Mouse (Mus musculus): ENCODE results near the gene Pes1. TPM values are rescaled to one million over a fixed set of nuclear protein-coding genes. Genes with fewer than 3 reads are reported as not detected.
A peak's percentile ranks its signal among the peaks of the same experiment; 100 is the strongest.

Pes1 gene
- polyA plus RNA-seq, 1 experiment from 2014 or later: 85.7 TPM

DNA sequence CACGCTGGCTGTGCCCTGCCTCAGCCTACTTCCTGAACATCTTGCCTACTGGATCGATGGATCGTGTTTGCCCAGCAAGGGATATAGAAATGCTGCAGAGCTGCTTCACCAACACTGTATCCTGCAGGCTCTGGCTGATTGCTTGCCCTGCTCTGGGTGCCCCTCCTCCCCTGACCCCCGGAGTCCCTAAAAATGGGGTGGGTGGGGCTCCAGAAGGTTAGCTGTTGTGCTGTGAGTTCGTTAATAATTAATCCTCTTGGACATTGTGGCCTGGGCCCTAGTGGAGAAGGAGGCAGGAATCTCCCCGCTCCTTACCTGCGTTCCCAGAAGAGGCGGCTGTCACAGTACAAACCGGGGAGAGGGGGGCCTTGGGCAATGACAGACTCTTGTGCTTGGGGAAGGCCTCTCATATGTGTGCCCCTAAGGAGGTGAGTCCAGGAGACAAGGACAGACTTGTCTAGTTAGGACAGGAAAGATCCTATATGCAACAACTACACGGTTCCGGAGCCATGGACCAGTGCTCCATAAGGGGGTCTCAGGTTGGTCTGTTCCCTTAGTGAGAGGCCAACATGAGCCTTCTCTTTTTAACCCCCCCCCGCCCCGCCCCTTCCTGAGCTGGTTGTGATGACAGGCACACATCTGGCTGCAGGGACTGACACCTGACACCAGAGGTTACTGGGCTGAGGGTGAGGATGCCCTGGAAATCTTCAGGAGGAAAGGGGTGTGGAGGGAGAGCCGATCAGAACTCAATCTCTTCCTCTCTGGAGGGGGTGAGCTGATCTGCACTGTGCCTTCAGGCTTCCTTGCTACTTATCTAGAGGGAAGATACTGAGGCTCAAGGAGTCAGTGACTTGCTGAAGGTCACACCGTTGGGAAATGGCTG lies 20.3 kb downstream of the Pes1 start:
- no peak overlapping the region for H3K27ac ChIP-seq
- H3K9me3 ChIP-seq: no peaks in the 10 kb centered on the region
- H3K36me3 ChIP-seq: peaks cover 22% of the 10 kb centered on the region
- WGBS: 6% methylated on average over 15 of the region's 15 CpGs
- peaks cover 24% of the 10 kb centered on the region for H3K4me1 ChIP-seq (replicated peaks)
- H3K9ac ChIP-seq (replicated peaks): peak overlapping the region; percentile 52
- peak overlapping the region; percentile 45 for H3K4me3 ChIP-seq (replicated peaks)
- H3K4me2 ChIP-seq: peak overlapping the region; percentile 76
- H3K27me3 ChIP-seq: peaks cover 16% of the 10 kb centered on the region
- ATAC-seq (ENCODE audit: insufficient number of reproducible peaks, insufficient read depth, low FRiP score, low TSS enrichment, low read depth): peak; percentile 45; the same call in 1 of the 2 replicates

DNA sequence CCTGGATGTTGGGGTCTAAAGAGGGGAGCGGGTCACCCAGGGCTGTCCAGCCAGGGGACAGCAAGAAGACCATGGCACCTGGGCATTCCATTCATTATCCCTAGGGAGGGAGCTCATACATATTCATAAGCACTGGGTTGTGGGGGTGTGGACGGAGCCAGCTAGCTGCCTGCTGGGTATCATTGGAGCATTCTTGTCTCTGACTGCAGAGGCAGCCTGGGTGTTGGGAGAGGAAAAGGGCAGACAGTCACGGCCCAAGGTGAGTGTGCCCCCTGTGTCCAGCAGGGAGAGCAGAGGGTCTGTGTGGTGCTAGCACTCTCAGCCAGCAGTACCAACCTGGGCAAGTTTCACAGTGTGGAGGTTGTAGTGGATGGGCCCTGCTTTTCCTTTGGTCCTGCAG lies 26.0 kb downstream of the Pes1 start:
- H3K9ac ChIP-seq (replicated peaks): no peak overlapping the region
- H3K4me2 ChIP-seq: no peak overlapping the region
- no peaks in the 10 kb centered on the region for H3K36me3 ChIP-seq
- WGBS: 58% methylated on average over 3 of the region's 3 CpGs
- H3K4me3 ChIP-seq (replicated peaks): no peak overlapping the region
- no peaks in the 10 kb centered on the region for H3K27me3 ChIP-seq
- H3K4me1 ChIP-seq (replicated peaks): peaks cover 3% of the 10 kb centered on the region; the same call in 1 of the 2 replicates
- ATAC-seq (ENCODE audit: insufficient number of reproducible peaks, insufficient read depth, low FRiP score, low TSS enrichment, low read depth): no peak
- no peak overlapping the region for H3K27ac ChIP-seq
- no peaks in the 10 kb centered on the region for H3K9me3 ChIP-seq

DNA sequence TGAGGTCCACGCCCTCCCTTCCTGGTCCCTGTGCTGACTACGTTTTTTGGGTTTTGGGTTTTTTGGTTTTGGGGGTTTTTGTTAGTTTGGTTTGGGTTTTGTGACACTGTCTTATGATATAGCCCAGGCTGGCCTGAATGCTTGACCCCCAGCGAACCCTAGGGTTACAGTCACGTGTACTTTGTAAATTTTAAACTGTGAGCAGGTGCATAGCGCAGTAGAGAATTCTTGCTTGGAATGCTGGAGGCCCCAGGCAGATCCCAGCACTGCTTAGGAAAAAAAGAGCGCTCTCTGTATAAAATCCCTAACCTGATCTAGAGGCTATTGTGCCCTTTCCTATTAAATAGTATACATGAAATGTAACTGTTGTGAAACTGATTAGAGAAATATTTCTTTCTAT lies 29.4 kb downstream of the Pes1 start:
- Histone ChIP-seq H3K4me2 (no peak overlapping the region), H3K4me1 (replicated peaks) (0 out of 2 replicates have a peak, but pooled peaks cover 5% of the 10 kb centered on the region), H3K9ac (replicated peaks) (no peak overlapping the region), H3K27me3 (peaks cover 18% of the 10 kb centered on the region), H3K4me3 (replicated peaks) (no peak overlapping the region), H3K36me3 (no peaks in the 10 kb centered on the region), H3K9me3 (no peaks in the 10 kb centered on the region), H3K27ac (no peak overlapping the region)
- WGBS: 75% methylated on average over 6 of the region's 6 CpGs
- ATAC-seq (ENCODE audit: insufficient number of reproducible peaks, insufficient read depth, low FRiP score, low TSS enrichment, low read depth): no peak

DNA sequence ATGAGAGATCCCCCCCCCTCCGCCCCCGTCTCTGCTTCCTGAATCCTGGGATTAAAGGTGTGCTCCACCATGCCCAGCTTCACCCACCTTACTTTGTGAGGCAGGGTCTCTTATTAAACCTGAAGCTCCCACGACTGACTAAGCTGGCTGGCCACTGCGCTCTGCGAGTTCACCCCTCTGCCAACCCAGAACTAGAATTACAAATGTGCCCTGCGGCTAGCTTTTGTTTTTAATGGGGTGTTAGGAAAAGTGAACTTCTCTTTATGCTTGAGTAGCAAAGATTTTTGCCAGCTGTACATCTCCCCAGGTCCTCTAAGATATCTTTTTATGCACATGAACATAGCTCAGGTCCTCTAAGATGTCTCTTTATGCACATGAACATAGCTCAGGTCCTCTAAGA lies 30.1 kb downstream of the Pes1 start:
- H3K27ac ChIP-seq: no peak overlapping the region
- H3K4me3 ChIP-seq (replicated peaks): no peak overlapping the region
- no peaks in the 10 kb centered on the region for H3K9me3 ChIP-seq
- ATAC-seq (ENCODE audit: insufficient number of reproducible peaks, insufficient read depth, low FRiP score, low TSS enrichment, low read depth): no peak
- no peak overlapping the region for H3K4me2 ChIP-seq
- H3K36me3 ChIP-seq: no peaks in the 10 kb centered on the region
- H3K9ac ChIP-seq (replicated peaks): no peak overlapping the region
- peaks cover 26% of the 10 kb centered on the region for H3K27me3 ChIP-seq
- 80% methylated on average over 6 of the region's 6 CpGs for WGBS
- peaks cover 12% of the 10 kb centered on the region for H3K4me1 ChIP-seq (replicated peaks)

DNA sequence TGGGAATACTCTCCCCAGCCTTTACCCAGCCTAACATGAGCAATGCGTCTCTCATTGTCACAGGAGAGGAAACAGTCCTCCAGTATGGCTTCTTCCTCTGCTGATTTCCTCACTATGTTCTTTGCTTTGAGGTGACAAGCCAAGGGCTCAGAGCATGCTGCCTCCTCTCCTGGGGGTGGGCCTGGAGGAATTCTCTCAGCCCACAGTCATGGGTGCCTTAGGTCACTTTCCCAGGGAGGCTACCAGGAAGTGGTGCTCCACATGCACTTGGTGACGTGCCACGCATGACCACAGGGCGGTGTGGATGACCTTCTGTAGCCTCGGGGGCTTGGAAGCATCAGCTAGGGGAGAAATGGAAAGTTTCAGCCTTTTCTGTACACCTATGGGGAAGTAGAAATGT lies 31.7 kb downstream of the Pes1 start:
- peaks cover 27% of the 10 kb centered on the region for H3K4me1 ChIP-seq (replicated peaks)
- no peak overlapping the region for H3K4me3 ChIP-seq (replicated peaks)
- H3K27ac ChIP-seq: no peak overlapping the region
- no peaks in the 10 kb centered on the region for H3K9me3 ChIP-seq
- no peak overlapping the region for H3K4me2 ChIP-seq
- H3K27me3 ChIP-seq: peaks cover 28% of the 10 kb centered on the region
- 82% methylated on average over 5 of the region's 5 CpGs for WGBS
- ATAC-seq (ENCODE audit: insufficient number of reproducible peaks, insufficient read depth, low FRiP score, low TSS enrichment, low read depth): no peak
- H3K36me3 ChIP-seq: no peaks in the 10 kb centered on the region
- no peak overlapping the region for H3K9ac ChIP-seq (replicated peaks)

DNA sequence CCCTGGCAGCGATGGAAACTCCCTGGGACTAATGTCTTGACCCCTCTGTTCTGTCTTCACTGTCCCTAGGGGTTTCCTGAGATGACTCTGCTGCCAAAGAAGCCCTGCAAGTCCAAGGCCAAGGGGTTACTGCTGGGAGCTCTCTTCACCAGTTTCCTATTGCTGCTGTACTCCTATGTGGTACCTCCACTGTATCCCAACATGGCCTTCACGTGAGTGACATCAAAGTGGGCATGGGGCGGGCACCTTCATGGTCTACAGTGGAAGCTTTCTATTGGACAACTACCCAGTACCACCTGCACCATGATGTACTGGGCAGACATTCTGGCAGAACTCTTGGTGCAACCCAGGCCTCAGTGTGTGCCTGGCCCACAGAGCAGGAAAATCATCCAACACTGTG lies 33.1 kb downstream of the Pes1 start:
- H3K36me3 ChIP-seq: no peaks in the 10 kb centered on the region
- H3K4me2 ChIP-seq: no peak overlapping the region
- peaks cover 28% of the 10 kb centered on the region for H3K27me3 ChIP-seq
- H3K27ac ChIP-seq: no peak overlapping the region
- no peaks in the 10 kb centered on the region for H3K9me3 ChIP-seq
- 88% methylated on average over 3 of the region's 3 CpGs for WGBS
- H3K4me3 ChIP-seq (replicated peaks): no peak overlapping the region
- no peak overlapping the region for H3K9ac ChIP-seq (replicated peaks)
- peaks cover 27% of the 10 kb centered on the region for H3K4me1 ChIP-seq (replicated peaks)
- no peak for ATAC-seq (ENCODE audit: insufficient number of reproducible peaks, insufficient read depth, low FRiP score, low TSS enrichment, low read depth)

DNA sequence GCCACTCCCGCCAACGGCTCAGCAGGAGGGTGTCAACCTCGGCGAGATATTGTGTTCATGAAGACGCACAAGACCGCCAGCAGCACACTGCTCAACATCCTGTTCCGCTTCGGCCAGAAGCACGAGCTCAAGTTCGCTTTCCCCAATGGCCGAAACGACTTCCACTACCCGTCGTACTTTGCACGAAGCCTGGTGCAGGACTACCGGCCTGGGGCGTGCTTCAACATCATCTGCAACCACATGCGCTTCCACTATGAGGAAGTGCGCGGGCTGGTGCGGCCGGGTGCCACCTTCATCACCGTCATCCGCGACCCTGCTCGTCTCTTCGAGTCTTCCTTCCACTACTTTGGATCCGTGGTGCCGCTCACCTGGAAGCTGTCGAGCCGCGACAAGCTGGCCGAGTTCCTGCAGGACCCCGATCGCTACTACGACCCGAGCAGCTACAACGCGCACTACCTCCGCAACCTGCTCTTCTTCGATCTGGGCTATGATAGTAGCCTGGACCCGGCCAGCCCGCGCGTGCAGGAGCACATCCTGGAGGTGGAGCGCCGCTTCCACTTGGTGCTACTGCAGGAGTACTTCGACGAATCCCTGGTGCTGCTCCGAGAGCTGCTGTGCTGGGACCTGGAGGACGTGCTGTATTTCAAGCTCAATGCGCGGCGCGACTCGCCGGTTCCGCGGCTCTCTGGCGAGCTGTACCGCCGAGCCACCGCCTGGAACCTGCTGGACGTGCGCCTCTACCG lies 34.4 kb downstream of the Pes1 start:
- peak overlapping the region; percentile 39 for H3K4me3 ChIP-seq (replicated peaks)
- peak overlapping the region; percentile 61 for H3K4me2 ChIP-seq
- ATAC-seq (ENCODE audit: insufficient number of reproducible peaks, insufficient read depth, low FRiP score, low TSS enrichment, low read depth): no peak
- H3K9ac ChIP-seq (replicated peaks): 0 out of 2 replicates have a peak overlapping the region, but pooled peaks have one; percentile 8
- H3K27me3 ChIP-seq: peaks cover 28% of the 10 kb centered on the region
- peaks cover 27% of the 10 kb centered on the region for H3K4me1 ChIP-seq (replicated peaks)
- H3K36me3 ChIP-seq: no peaks in the 10 kb centered on the region
- WGBS: 4% methylated on average over 66 of the region's 66 CpGs
- H3K9me3 ChIP-seq: no peaks in the 10 kb centered on the region
- no peak overlapping the region for H3K27ac ChIP-seq

DNA sequence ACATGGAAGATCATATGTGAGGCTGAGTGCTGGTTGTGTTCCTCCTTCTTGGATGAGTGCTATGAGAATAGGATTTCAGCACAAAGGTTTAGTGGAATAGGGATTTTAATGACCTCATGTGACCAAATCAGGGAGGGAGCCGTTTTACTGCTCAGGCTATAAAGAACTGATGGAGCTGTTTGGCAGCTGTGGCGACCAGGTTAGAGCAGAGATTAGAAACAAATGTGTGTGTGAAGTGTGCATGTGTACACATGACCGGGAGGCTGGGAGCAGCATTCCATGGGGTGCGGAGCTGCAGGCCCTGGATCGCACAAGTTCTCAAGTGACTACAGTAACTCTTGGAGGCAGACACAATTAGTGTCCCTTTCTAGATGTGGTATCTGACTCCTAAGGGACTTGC lies 35.8 kb downstream of the Pes1 start:
- 9% methylated on average over 5 of the region's 5 CpGs for WGBS
- ATAC-seq (ENCODE audit: insufficient number of reproducible peaks, insufficient read depth, low FRiP score, low TSS enrichment, low read depth): peak; percentile 83
- H3K27me3 ChIP-seq: peaks cover 28% of the 10 kb centered on the region

DNA sequence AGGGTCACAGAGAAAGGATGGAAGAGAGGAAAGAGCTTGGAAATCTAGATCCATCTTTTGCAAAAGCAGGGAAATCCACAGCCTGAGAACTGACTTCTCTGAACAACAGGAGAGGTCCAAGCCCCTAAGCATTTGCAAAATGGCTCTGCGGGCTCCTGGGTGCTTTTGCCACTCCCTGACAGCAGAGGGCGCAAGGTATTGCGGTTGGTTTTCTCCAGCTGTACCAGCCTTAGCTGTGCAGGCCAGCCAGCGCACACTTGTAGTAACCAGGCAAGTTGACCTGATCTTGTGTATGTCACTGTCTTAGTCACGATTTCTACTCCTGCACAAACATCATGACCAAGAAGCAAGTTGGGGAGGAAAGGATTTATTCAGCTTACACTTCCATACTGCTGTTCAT lies 37.8 kb downstream of the Pes1 start:
- ATAC-seq (ENCODE audit: insufficient number of reproducible peaks, insufficient read depth, low FRiP score, low TSS enrichment, low read depth): no peak
- H3K4me1 ChIP-seq (replicated peaks): peaks cover 27% of the 10 kb centered on the region
- 9% methylated on average over 5 of the region's 5 CpGs for WGBS
- H3K9ac ChIP-seq (replicated peaks): no peak overlapping the region
- H3K27me3 ChIP-seq: peaks cover 26% of the 10 kb centered on the region
- no peaks in the 10 kb centered on the region for H3K9me3 ChIP-seq
- no peak overlapping the region for H3K27ac ChIP-seq
- no peak overlapping the region for H3K4me3 ChIP-seq (replicated peaks)
- no peak overlapping the region for H3K4me2 ChIP-seq
- H3K36me3 ChIP-seq: no peaks in the 10 kb centered on the region

More for the DNA sequence above, 35.8 kb downstream of the Pes1 start:
- Histone ChIP-seq H3K9ac (replicated peaks) (no peak overlapping the region), H3K27ac (peak overlapping the region; percentile 64), H3K9me3 (no peaks in the 10 kb centered on the region), H3K4me2 (no peak overlapping the region), H3K4me3 (replicated peaks) (no peak overlapping the region), H3K4me1 (replicated peaks) (peaks cover 27% of the 10 kb centered on the region), H3K36me3 (no peaks in the 10 kb centered on the region)

DNA sequence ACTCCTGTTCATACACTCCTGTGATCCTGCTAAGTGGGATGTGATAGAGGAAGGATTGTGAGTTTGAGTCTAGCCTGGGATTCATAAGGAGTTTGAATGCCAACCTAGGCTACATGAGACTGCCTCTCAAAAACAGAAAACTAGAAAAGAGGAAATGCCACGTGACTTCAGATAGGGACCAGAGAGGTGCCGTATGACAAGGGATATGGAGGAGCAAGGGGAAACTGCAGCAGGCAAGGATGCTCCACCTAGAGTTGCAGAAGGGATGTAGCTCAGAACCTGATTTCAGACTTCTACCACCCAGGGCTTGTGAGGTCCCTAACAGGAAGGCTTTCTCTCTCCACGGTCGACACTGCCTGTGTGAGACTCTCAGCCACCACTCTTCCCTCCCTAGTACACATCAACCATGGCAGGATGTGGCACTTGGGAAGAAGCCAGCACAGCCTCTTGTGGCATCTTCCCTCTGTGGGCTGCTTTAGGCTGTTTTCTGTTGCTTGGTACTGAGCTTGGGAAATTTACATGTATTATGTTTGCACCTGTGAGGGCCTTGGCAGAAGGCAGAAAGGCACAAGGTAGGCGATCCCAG lies 41.5 kb downstream of the Pes1 start:
- Histone ChIP-seq H3K36me3 (no peaks in the 10 kb centered on the region), H3K4me2 (no peak overlapping the region), H3K9me3 (no peaks in the 10 kb centered on the region), H3K27me3 (peaks cover 2% of the 10 kb centered on the region; the same call in 1 of the 2 replicates), H3K4me1 (replicated peaks) (peaks cover 3% of the 10 kb centered on the region; the same call in 1 of the 2 replicates), H3K9ac (replicated peaks) (no peak overlapping the region), H3K4me3 (replicated peaks) (no peak overlapping the region), H3K27ac (no peak overlapping the region)
- no peak for ATAC-seq (ENCODE audit: insufficient number of reproducible peaks, insufficient read depth, low FRiP score, low TSS enrichment, low read depth)
- WGBS: 70% methylated on average over 5 of the region's 5 CpGs

DNA sequence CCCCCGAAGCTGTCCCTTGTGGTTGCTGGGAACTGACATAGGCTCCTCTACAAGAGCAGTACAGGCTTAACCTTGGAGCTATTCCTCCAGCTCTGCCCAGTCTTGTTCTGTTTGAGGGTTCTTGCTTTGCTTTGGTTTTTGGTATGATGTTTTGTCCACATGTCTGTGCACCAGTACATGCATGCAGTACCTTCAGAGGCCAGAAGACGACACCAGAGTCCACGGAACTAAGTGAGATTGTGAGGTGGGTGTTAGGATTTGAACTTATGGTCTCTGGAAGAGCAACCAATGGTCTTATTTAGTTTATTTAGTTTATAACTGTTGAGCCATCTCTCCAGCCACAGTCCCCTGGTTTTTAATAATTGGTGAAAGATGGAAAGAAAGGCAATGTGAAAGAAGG lies 42.7 kb downstream of the Pes1 start:
- Histone ChIP-seq H3K27me3 (0 out of 2 replicates have a peak, but pooled peaks cover 2% of the 10 kb centered on the region), H3K36me3 (no peaks in the 10 kb centered on the region)

More for the DNA sequence above, 42.7 kb downstream of the Pes1 start:
- Histone ChIP-seq H3K27ac (no peak overlapping the region), H3K4me3 (replicated peaks) (no peak overlapping the region), H3K4me2 (no peak overlapping the region), H3K9ac (replicated peaks) (no peak overlapping the region), H3K4me1 (replicated peaks) (no peaks in the 10 kb centered on the region), H3K9me3 (no peaks in the 10 kb centered on the region)
- no peak for ATAC-seq (ENCODE audit: insufficient number of reproducible peaks, insufficient read depth, low FRiP score, low TSS enrichment, low read depth)
- 81% methylated on average over 3 of the region's 3 CpGs for WGBS

All from limb, embryonic 12.5 days (tissue).